Mouse (Mus musculus) hindbrain, embryonic 11.5 days (tissue): ENCODE measurements around the gene Rrp15. TPM values are rescaled to one million over a fixed set of nuclear protein-coding genes. Genes with fewer than 3 reads are reported as not detected.

Source experiments
- ATAC-seq: fragments of 200-750 bp; cut with Nextera tagmentation; 2 replicates; pipeline ENCODE4 v1.8.0; 2017; ENCODE audit warnings: mild to moderate bottlenecking, moderate TSS enrichment, moderate library complexity; ENCODE audit not compliant: low FRiP score
- DNase-seq: peaks from one replicate; pipeline ENCODE4 v3.0.0-alpha.2; 2015; ENCODE audit warnings: low spot score
- H3K27ac ChIP-seq: fragments of 300-500 bp; sonication (generic); 2 replicates; pipeline ENCODE4 v1.5.1; 2014; ENCODE audit warnings: mild to moderate bottlenecking, low read depth, low read length
- H3K27me3 ChIP-seq: fragments of 300-500 bp; sonication (generic); 2 replicates; pipeline ENCODE4 v1.6.1; 2014; ENCODE audit warnings: mild to moderate bottlenecking, low read length, moderate library complexity, mixed read lengths; ENCODE audit not compliant: control insufficient read depth, insufficient read depth
- H3K36me3 ChIP-seq: fragments of 300-500 bp; sonication (generic); 2 replicates; pipeline ENCODE4 v1.6.1; 2014; ENCODE audit warnings: mild to moderate bottlenecking, low read length, moderate library complexity, mixed read lengths; ENCODE audit not compliant: control insufficient read depth, insufficient read depth
- H3K4me1 ChIP-seq: fragments of 300-500 bp; sonication (generic); replicated peaks from 2 replicates; pipeline ENCODE4 v1.6.1; 2014; ENCODE audit warnings: low read length, mixed read lengths; ENCODE audit not compliant: control insufficient read depth, insufficient read depth
- H3K4me2 ChIP-seq: fragments of 300-500 bp; sonication (generic); replicated peaks from 2 replicates; pipeline ENCODE4 v1.6.1; 2014; ENCODE audit warnings: mild to moderate bottlenecking, low read depth, low read length
- H3K4me3 ChIP-seq: fragments of 300-500 bp; sonication (generic); 2 replicates; pipeline ENCODE4 v1.5.1; 2014; ENCODE audit warnings: low read depth, low read length
- H3K9ac ChIP-seq: fragments of 300-500 bp; sonication (generic); 2 replicates; pipeline ENCODE4 v1.6.1; 2014; ENCODE audit warnings: low read depth, low read length
- H3K9me3 ChIP-seq: fragments of 300-500 bp; sonication (generic); 2 replicates; pipeline ENCODE4 v1.6.1; 2016; ENCODE audit warnings: low read length; ENCODE audit not compliant: control insufficient read depth
- WGBS: fragments of 180-500 bp; shearing (Covaris S2); extraction: QIAGEN DNeasy Blood & Tissue Kit; methylation state at CpG from one replicate; pipeline ENCODE4 v1.1.7; 2014; 5-methylcytosine and 5-hydroxymethylcytosine counted together
- polyA plus RNA-seq: library from polyadenylated mRNA; unstranded; fragments of >200 nt; fragmentation: Nextera tagmentation; extraction: Ambion mirVana; gene quantifications from 2 replicates; pipeline ENCODE4 v1.2.1, GENCODE M21; 2014

Rrp15 gene
- 63.1 and 70.8 TPM in 2 replicates for polyA plus RNA-seq

DNA sequence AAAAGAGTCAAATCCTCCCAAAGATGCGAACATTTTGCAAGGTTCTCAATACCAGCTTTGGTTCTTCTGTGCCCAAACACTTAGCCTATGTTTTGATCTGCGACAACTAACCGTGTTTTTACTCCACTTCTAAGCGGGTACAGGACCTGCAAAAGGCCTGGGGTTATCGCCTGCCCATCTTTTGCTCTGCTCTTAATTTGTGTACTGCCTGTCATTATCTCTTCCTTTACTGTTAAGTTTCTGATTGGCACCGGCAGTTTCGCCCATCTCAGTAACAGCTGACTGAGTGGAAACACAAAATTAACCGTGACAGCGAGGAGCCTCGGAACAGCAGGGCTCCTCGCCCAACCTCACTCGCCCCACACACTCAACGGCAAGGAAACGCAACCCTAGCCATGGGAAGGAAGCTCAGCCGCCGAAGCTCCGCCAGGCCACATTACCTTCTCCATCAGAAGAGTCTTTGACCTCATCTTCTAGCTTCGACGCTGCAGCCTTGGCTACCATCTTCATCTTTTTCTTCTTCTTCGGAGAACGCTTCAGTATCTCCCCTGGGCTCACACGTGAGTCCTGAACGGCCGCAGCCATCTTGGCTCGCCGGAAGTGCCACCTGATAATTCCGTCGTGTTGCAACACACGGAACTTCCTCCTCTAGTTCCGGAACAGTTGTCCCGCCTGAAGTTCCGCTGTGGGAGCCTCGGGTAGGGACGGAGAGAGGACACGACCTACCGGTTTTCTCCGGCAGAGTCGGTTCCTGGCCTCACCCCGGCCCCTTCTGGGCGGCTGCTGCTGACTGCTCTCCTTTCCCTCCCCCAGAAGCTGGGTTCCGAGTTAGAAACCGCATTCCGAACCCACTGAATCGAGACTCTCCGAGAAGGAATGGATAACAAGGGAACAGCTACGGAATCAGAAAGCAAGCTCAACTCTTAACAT, at the start of gene Rrp15:
TSS of gene Rrp15 (minus strand) at position 635 of the 930 bp plus-strand sequence.
- Histone ChIP-seq H3K9ac (peak within 1 kb of the TSS; percentile 85), H3K27me3 (no peaks in the 10 kb centered on the region), H3K4me1 (no peaks in the 10 kb centered on the region; the same call in 1 of the 2 replicates), H3K9me3 (no peaks in the 10 kb centered on the region), H3K36me3 (no peaks in the 10 kb centered on the region), H3K4me2 (peak within 1 kb of the TSS; percentile 63), H3K27ac (peak within 1 kb of the TSS; percentile 72), H3K4me3 (peak within 1 kb of the TSS; percentile 57)
- peak; percentile 96 for DNase-seq
- WGBS, result under 1% methylated on average over 46 of the region's 46 CpGs
- peak; percentile 96 for ATAC-seq

DNA sequence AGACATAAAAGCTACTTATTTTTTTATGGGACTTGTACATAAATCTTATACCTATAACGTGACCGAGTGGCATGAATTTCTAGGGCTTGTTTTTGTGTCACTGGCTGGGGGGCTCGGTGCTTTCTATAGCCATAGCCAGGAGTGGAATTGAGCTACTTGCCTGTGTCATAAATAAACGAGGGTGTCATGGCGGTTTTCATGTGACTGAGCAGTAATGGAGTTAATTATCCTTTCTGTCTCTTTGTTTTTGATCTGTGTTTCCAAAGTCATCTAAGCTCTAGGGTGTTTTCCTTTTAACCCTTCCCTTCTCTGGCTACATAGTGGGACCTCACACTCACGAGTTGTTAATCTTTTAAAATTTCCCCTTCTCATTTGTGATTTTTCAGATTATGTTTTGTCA, 48.8 kb upstream of the Rrp15 start:
- Histone ChIP-seq H3K36me3 (no peaks in the 10 kb centered on the region), H3K4me1 (no peaks in the 10 kb centered on the region), H3K27ac (no peak overlapping the region), H3K9ac (no peak overlapping the region), H3K4me2 (no peak overlapping the region), H3K9me3 (no peaks in the 10 kb centered on the region), H3K27me3 (no peaks in the 10 kb centered on the region), H3K4me3 (no peak overlapping the region)
- ATAC-seq, result no peak
- WGBS, result 71% methylated on average over 6 of the region's 6 CpGs
- DNase-seq, result no peak

DNA sequence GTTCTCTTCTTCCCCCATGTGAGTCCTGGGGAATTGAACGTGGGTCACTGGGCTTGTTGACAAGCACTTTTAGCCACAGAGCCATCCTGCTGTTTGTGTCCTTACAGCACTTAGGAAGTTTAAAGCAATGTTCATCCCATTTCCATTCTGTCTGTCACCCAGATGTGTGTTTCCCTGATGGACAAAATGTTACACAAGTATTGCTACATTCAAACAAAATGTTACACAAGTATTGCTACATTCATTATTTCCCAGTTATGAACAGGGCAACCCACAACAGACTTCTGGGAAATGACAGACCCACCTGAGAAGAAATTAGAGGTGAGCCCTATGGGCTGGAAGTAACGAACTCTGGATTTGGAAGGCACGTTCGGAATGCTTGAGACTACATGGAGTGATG, 36.2 kb upstream of the Rrp15 start:
- Histone ChIP-seq H3K27ac (no peak overlapping the region), H3K4me2 (no peak overlapping the region), H3K9me3 (no peaks in the 10 kb centered on the region), H3K36me3 (no peaks in the 10 kb centered on the region), H3K4me1 (no peaks in the 10 kb centered on the region), H3K4me3 (no peak overlapping the region), H3K27me3 (no peaks in the 10 kb centered on the region), H3K9ac (no peak overlapping the region)
- no peak for DNase-seq
- no peak for ATAC-seq
- WGBS, result 82% methylated on average over 4 of the region's 4 CpGs

DNA sequence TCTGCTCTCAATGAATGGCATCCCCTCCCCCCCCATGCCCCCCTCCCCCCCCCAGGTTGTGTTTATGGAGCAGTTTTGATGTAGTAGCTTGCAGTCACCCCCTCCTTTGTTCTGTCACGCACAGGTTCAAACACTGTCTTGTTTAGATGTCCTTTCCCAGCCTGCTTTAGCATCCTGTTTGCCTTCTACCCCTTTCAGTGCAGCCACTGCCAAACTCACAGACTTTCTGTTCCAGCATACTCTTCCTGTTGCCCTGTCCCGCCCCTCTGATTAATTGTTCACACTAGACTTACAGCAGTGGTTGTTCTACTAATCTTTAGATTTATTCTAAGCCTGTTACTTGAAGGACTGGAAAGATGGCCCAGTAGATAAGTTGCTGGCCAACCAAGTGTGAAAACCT, 31.7 kb upstream of the Rrp15 start:
- no peaks in the 10 kb centered on the region for H3K9me3 ChIP-seq
- H3K27me3 ChIP-seq, result no peaks in the 10 kb centered on the region
- no peak for ATAC-seq
- no peak overlapping the region for H3K4me3 ChIP-seq
- no peaks in the 10 kb centered on the region for H3K4me1 ChIP-seq
- H3K9ac ChIP-seq, result no peak overlapping the region
- no peak for DNase-seq
- H3K27ac ChIP-seq, result no peak overlapping the region
- H3K4me2 ChIP-seq, result no peak overlapping the region
- 80% methylated on average over 2 of the region's 2 CpGs for WGBS
- no peaks in the 10 kb centered on the region for H3K36me3 ChIP-seq

DNA sequence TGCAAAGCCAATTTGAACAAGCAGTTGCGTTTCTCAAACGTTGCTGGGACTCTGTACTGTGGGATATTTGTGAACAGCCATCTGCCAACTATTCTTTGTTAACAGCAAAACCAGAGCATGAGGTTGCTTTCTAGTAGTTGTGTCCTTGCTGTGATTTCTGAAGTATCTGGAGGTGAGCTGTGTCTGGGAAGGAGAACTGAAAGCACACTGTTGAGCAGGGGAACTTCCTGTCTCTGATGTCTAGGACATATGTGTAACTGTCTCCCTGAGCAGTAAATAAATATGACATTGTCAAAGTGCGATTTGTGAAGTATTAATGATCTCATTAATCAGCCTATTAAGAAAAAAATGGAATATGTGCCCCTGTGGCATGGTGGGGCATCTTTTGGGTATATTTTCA, 24.0 kb upstream of the Rrp15 start:
- DNase-seq, result no peak
- Histone ChIP-seq H3K27me3 (no peaks in the 10 kb centered on the region), H3K36me3 (no peaks in the 10 kb centered on the region), H3K4me3 (no peak overlapping the region), H3K9me3 (no peaks in the 10 kb centered on the region), H3K27ac (no peak overlapping the region), H3K4me1 (no peaks in the 10 kb centered on the region), H3K4me2 (no peak overlapping the region), H3K9ac (no peak overlapping the region)
- 79% methylated on average over 3 of the region's 3 CpGs for WGBS
- ATAC-seq, result no peak

DNA sequence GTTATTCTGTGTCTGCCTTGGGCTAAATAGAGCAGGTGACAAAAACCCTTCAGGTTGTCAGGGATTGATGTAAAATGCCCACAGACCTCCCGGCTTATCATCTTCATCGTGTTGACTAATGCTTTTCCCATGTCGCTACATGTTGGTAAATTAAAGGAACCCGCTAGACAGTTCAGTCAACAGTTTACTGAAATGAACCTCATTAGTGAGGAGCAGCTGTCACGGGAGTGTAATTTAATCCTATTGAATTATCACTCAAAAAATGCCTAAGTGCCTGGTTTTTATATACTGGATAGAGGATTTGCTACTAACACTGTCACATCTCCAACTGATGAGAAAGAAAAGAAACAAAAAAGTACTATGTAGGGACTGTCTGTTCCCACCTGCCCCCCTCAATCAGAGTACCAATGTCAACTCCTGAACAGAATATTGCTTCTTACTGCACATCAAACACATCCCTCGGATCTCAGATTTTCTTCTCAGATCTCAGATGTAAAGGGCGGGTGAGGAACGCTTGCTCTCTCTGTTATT, 23.5 kb upstream of the Rrp15 start:
- no peak overlapping the region for H3K4me3 ChIP-seq
- ATAC-seq, result no peak

DNA sequence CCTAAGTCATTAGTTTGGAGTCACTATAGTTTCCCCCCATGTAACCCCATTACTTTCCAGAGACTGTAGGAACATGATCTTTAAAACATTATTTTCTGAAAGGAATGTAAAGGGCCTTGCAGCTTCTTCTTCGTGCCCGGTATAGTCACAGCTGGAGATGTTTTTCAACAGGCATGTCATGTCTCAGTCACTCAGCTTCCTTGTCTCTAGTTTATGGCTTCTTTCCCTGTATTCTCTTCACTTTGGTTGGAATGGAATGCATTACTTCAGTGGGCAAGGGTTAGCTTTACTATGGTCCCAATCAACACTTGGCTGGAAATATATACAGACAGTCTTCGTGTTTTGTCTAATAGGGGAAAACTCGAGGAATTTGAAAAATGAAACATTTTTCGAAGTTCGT, 22.8 kb upstream of the Rrp15 start:
- Histone ChIP-seq H3K4me1 (no peaks in the 10 kb centered on the region), H3K9ac (no peak overlapping the region), H3K27ac (no peak overlapping the region), H3K36me3 (no peaks in the 10 kb centered on the region), H3K4me3 (no peak overlapping the region), H3K4me2 (no peak overlapping the region), H3K27me3 (no peaks in the 10 kb centered on the region), H3K9me3 (no peaks in the 10 kb centered on the region)
- 81% methylated on average over 6 of the region's 6 CpGs for WGBS
- ATAC-seq (no peak), DNase-seq (no peak)

More for the DNA sequence above, 23.5 kb upstream of the Rrp15 start:
- no peak overlapping the region for H3K9ac ChIP-seq
- H3K36me3 ChIP-seq, result no peaks in the 10 kb centered on the region
- no peak overlapping the region for H3K4me2 ChIP-seq
- no peak overlapping the region for H3K27ac ChIP-seq
- 83% methylated on average over 8 of the region's 8 CpGs for WGBS
- H3K27me3 ChIP-seq, result no peaks in the 10 kb centered on the region
- H3K4me1 ChIP-seq, result no peaks in the 10 kb centered on the region
- no peaks in the 10 kb centered on the region for H3K9me3 ChIP-seq
- DNase-seq, result no peak

DNA sequence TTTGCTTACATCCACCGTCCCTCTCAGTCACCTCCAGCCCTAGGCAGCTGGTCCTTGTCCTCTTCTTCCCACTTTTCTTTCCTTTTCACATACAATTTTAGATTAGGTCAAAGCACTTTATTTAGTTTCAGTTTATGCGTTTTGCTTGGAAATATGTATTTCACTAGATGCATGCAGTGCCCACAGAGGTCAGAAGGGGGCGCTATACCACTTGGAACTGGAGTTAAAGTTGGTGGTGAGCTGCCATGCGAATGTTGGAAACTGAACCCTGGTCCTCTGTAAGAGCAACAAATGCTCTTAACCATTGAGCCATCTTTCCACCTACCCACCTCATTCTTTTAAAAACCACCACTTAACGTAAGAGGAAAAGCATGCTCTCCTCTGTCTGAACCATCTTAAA, 21.5 kb upstream of the Rrp15 start:
- H3K9ac ChIP-seq, result no peak overlapping the region
- no peaks in the 10 kb centered on the region for H3K27me3 ChIP-seq
- no peak overlapping the region for H3K4me3 ChIP-seq
- WGBS, result 75% methylated on average over 5 of the region's 5 CpGs
- H3K4me1 ChIP-seq, result no peaks in the 10 kb centered on the region
- no peak overlapping the region for H3K27ac ChIP-seq
- DNase-seq (no peak), ATAC-seq (no peak)
- H3K9me3 ChIP-seq, result no peaks in the 10 kb centered on the region
- H3K36me3 ChIP-seq, result no peaks in the 10 kb centered on the region
- no peak overlapping the region for H3K4me2 ChIP-seq

DNA sequence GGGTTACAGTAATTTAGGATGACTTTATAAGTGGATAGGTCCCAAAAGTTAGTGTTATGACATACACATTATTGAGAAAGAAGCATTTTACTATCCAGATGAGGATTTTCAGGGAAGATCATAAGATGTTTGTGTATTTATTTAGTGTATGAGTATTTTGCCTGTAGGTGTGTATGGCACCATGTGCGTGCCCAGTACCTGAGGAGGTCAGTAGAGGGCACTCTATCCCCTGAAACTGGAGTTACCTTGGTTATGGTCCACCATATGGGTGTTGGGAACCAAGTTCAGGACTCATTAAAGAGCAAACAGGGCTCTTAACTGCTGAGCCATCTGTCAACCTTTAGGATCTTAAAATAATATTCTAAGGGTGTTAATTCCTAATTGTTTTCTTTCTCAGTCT, 19.2 kb upstream of the Rrp15 start:
- H3K27ac ChIP-seq, result no peak overlapping the region
- WGBS, result 80% methylated on average over 1 of the region's 1 CpGs
- no peak for DNase-seq
- no peak for ATAC-seq
- no peak overlapping the region for H3K4me2 ChIP-seq
- H3K4me3 ChIP-seq, result no peak overlapping the region
- no peaks in the 10 kb centered on the region for H3K4me1 ChIP-seq
- no peaks in the 10 kb centered on the region for H3K36me3 ChIP-seq
- H3K9me3 ChIP-seq, result no peaks in the 10 kb centered on the region
- no peaks in the 10 kb centered on the region for H3K27me3 ChIP-seq
- no peak overlapping the region for H3K9ac ChIP-seq
